Mouse (Mus musculus): ENCODE measurements at regions not wholly inside any gene's neighbourhood (a gene's known extent, or its start where the extent isn't known, plus 50 kb on each side); places are given as distances from the start of the nearest gene placed in this dataset.
A peak's percentile ranks its signal among the peaks of the same experiment; 100 is the strongest.

GRCm38 (mm10) chr2:72825251-72825650 lies 155.0 kb downstream of the Sp3 start:
- no peak for DNase-seq (ENCODE audit: low read depth)

- DNase-seq (ENCODE audit: low read depth): no peak
These were observed 151.1 kb downstream of the Sp3 start for GRCm38 (mm10) chr2:72829139-72829538.

GRCm38 (mm10) chr2:72832770-72833169 lies 147.5 kb downstream of the Sp3 start:
- DNase-seq (ENCODE audit: low read depth): no peak

- peak; percentile 24 for DNase-seq (ENCODE audit: low read depth)
These were observed 142.0 kb downstream of the Sp3 start for GRCm38 (mm10) chr2:72838085-72838727.

- DNase-seq (ENCODE audit: low read depth): no peak
These were observed 140.6 kb downstream of the Sp3 start for GRCm38 (mm10) chr2:72839673-72840072.

- DNase-seq (ENCODE audit: low read depth): no peak
These were observed 138.9 kb downstream of the Sp3 start for GRCm38 (mm10) chr2:72841367-72841766.

GRCm38 (mm10) chr2:72843610-72844009 lies 136.6 kb downstream of the Sp3 start:
- DNase-seq (ENCODE audit: low read depth): no peak

GRCm38 (mm10) chr2:72849441-72850192 lies 130.6 kb downstream of the Sp3 start:
- DNase-seq (ENCODE audit: low read depth): no peak

GRCm38 (mm10) chr2:72852509-72852908 lies 127.7 kb downstream of the Sp3 start:
- DNase-seq (ENCODE audit: low read depth): peak; percentile 24

- DNase-seq (ENCODE audit: low read depth): no peak
These were observed 124.8 kb downstream of the Sp3 start for GRCm38 (mm10) chr2:72855276-72855970.

- DNase-seq (ENCODE audit: low read depth): no peak
These were observed 124.1 kb downstream of the Sp3 start for GRCm38 (mm10) chr2:72855971-72856755.

GRCm38 (mm10) chr2:72857377-72857776 lies 122.9 kb downstream of the Sp3 start:
- no peak for DNase-seq (ENCODE audit: low read depth)

GRCm38 (mm10) chr2:72865462-72866365 lies 114.5 kb downstream of the Sp3 start:
- no peak for DNase-seq (ENCODE audit: low read depth)

GRCm38 (mm10) chr2:72866366-72866688 lies 113.9 kb downstream of the Sp3 start:
- no peak for DNase-seq (ENCODE audit: low read depth)

- DNase-seq (ENCODE audit: low read depth): no peak
These were observed 112.1 kb downstream of the Sp3 start for GRCm38 (mm10) chr2:72868173-72868572.

- no peak for DNase-seq (ENCODE audit: low read depth)
These were observed 108.4 kb downstream of the Sp3 start for GRCm38 (mm10) chr2:72871836-72872235.

GRCm38 (mm10) chr2:72873948-72874347 lies 106.3 kb downstream of the Sp3 start:
- DNase-seq (ENCODE audit: low read depth): no peak

GRCm38 (mm10) chr2:72874533-72874932 lies 105.7 kb downstream of the Sp3 start:
- DNase-seq (ENCODE audit: low read depth): no peak

- no peak for DNase-seq (ENCODE audit: low read depth)
These were observed 104.6 kb downstream of the Sp3 start for GRCm38 (mm10) chr2:72875677-72876076.

GRCm38 (mm10) chr2:72880016-72880415 lies 100.2 kb downstream of the Sp3 start:
- DNase-seq (ENCODE audit: low read depth): no peak

GRCm38 (mm10) chr2:72881554-72881953 lies 98.7 kb downstream of the Sp3 start:
- DNase-seq (ENCODE audit: low read depth): no peak
